Mouse (Mus musculus) G1E (cell line): ENCODE data around the gene Gm29735. TPM values are rescaled to one million over a fixed set of nuclear protein-coding genes. Genes with fewer than 3 reads are reported as not detected.
"Not testable (repeated sequence)": the region's sequence is repeated elsewhere in the genome, so short reads cannot be mapped to it uniquely, and the experiment has no call there.

Experiments used
- ATAC-seq: 2 replicates; pipeline ENCODE4 v1.8.0; 2016; ENCODE audit warnings: mild to moderate bottlenecking; ENCODE audit not compliant: insufficient number of reproducible peaks, poor library complexity, low FRiP score, severe bottlenecking; ENCODE audit errors: extremely low read depth
- DNase-seq: peaks from one replicate; pipeline ENCODE4 v3.0.0; 2012; ENCODE audit warnings: low spot score
- H3K27me3 ChIP-seq: 2 replicates; pipeline ENCODE4 v1.6.1; 2012; ENCODE audit warnings: mild to moderate bottlenecking, low read length, inconsistent platforms; ENCODE audit not compliant: insufficient read depth
- H3K36me3 ChIP-seq: replicated peaks from 2 replicates; pipeline ENCODE3; 2012; ENCODE audit warnings: mild to moderate bottlenecking, inconsistent platforms
- H3K4me1 ChIP-seq: 2 replicates; pipeline ENCODE4 v1.6.1; 2012; ENCODE audit warnings: low read depth, low read length, inconsistent platforms, mixed read lengths; ENCODE audit not compliant: insufficient read depth
- H3K4me3 ChIP-seq: 2 replicates; pipeline ENCODE4 v1.5.1; 2012; ENCODE audit warnings: low read depth, mild to moderate bottlenecking, inconsistent platforms, low read length, moderate library complexity, mixed read lengths
- H3K9me3 ChIP-seq: replicated peaks from 2 replicates; pipeline ENCODE4 v1.6.1; 2012; ENCODE audit warnings: inconsistent platforms
- CTCF ChIP-seq: IDR thresholded peaks from 2 replicates; pipeline ENCODE4 v1.5.1; 2012; ENCODE audit warnings: low read depth, low read length, inconsistent platforms, mixed read lengths
- GATA1 ChIP-seq: IDR thresholded peaks from 2 replicates; pipeline ENCODE4 v1.6.1; 2012; ENCODE audit warnings: borderline replicate concordance, low read length, inconsistent platforms, mixed read lengths
- GATA2 ChIP-seq: IDR thresholded peaks from 2 replicates; pipeline ENCODE4 v1.6.1; 2012; ENCODE audit warnings: low read depth, low read length, inconsistent platforms, borderline replicate concordance
- POLR2AphosphoS5 ChIP-seq: IDR thresholded peaks from 2 replicates; pipeline ENCODE4 v1.6.1; 2012; ENCODE audit warnings: low read depth, low read length, inconsistent platforms; ENCODE audit not compliant: insufficient replicate concordance
- TAL1 ChIP-seq: conservative IDR thresholded peaks from 2 replicates; pipeline ENCODE4 v1.6.1; 2012; ENCODE audit warnings: low read depth, low read length, inconsistent platforms, mixed read lengths
- polyA plus RNA-seq: library from polyadenylated mRNA; stranded (reverse); fragments of >175 nt; gene quantifications from 2 replicates; pipeline ENCODE4 v1.2.3, GENCODE M21; 2012
- total RNA-seq, 2 experiments: library from RNA; stranded (forward) in 1 of 2; stranded (reverse) in 1 of 2; fragments of 200-1000 nt in 1 of 2; fragments of >200 nt in 1 of 2; fragmentation: Nextera tagmentation in 1 of 2; gene quantifications; 2 replicates each; pipeline ENCODE4 v1.2.3; 2014 to 2017

Gm29735 gene
- total RNA-seq (2014; fragmentation: Nextera tagmentation) (not detected in 2 replicates), total RNA-seq (2017) (not detected in 2 replicates), polyA plus RNA-seq (not detected in 2 replicates)

DNA sequence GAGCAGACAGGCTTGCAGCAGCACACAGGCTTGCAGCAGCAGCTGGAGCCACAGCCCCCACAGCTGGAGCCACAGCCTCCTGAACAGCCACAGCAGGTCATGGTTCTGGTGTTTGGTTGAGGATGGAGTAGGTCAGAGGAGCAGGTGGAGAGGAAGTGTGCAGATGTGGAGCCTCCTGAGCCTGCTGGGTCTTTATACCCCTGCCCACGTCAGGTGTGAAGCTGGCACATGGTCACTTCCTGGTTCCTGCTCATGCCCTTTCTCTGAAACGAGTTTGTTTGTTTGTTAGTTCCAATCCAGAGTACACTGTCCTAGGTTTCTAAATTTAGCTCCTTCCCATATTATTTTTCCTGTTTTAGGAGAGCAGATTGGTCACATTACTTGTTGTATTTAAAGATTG is at the start of gene Gm29735:
TSS of gene Gm29735 (minus strand) at position 101 of the 400 bp plus-strand sequence.
- H3K27me3 ChIP-seq, H3K4me1 ChIP-seq, H3K36me3 ChIP-seq, ATAC-seq, H3K9me3 ChIP-seq, DNase-seq, H3K4me3 ChIP-seq: not testable (repeated sequence)

DNA sequence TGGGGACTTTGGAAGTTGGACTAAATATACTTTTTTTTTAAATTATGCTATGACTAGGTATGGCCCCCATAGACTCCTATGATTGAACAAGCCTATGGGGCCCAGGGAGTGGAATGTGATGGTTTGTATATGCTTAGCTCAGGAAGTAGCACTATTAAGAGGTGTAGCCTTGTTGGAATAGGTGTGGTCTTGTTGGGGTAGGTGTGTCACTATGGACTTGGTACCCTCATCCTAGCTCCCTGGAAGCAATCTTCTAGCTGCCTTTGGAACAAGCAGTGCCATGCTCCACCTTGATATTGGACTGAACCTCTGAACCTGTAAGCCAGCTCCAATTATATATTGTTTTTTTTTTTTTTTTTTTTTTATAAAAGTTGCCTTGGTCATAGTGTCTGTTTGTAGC is 48.6 kb upstream of the Gm29735 start:
- ATAC-seq (no peak), DNase-seq (no peak)
- Histone ChIP-seq H3K4me3 (no peak overlapping the region), H3K36me3 (no peaks in the 10 kb centered on the region), H3K9me3 (no peaks in the 10 kb centered on the region), H3K27me3 (peaks cover 6% of the 10 kb centered on the region), H3K4me1 (no peaks in the 10 kb centered on the region; the same call in 1 of the 2 replicates)
- TF ChIP-seq TAL1 (no peak), GATA1 (no peak), POLR2AphosphoS5 (no peak), GATA2 (no peak), CTCF (no peak)

DNA sequence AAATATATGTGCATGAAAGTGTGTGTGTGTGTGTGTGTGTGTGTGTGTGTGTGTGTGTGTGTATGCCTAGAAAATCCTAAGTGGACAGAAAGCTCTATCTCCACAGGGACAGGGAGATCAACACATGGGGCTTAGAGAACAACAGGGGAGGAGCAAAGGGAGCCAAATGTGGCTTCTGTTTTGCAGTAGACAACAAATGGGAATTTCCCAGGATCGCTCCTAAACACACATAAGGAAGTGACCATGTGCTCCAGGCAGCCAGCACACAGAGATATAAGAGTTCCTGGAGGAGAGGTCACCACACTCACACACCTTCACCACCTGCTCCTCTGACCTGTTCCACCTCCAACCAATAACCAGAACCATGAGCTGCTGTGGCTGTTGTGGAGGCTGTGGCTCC is 44.2 kb upstream of the Gm29735 start, which contains the start of gene Krtap5-3:
TSS of gene Krtap5-3 (plus strand) at position 301 of the 400 bp plus-strand sequence.
- ATAC-seq (no peak), DNase-seq (no peak)
- no peak for TF ChIP-seq CTCF
- no peak for TF ChIP-seq GATA1
- no peak for TF ChIP-seq POLR2AphosphoS5
- no peak for TF ChIP-seq TAL1
- TF ChIP-seq GATA2 = no peak
- Histone ChIP-seq H3K36me3 (no peaks in the 10 kb centered on the region), H3K27me3 (peaks cover 3% of the 10 kb centered on the region), H3K4me1 (no peaks in the 10 kb centered on the region), H3K9me3 (no peaks in the 10 kb centered on the region), H3K4me3 (no peak within 1 kb of the TSS)

DNA sequence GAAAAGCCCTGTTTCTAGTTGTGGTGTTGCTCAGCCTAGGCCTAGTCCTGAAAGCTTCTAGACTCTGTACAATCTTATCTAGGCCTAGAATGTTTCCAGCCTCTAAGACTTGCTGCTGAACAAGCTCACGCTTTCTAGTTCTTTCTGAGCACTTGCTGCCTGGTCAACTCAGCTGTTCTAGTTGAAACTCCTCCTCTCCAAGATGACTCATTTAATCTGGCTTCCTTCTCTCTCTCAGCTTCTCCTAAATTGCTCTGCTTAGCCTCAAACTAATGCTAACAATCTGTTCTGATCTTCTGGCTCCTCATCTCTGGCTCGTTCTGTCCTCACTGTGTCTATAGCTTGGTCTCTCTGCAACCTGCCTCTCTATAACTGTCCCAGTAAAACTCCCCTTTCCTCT is 41.8 kb upstream of the Gm29735 start:
- peaks cover 3% of the 10 kb centered on the region for H3K27me3 ChIP-seq
- ATAC-seq (no peak), DNase-seq (no peak)
- TF ChIP-seq POLR2AphosphoS5 (no peak), CTCF (no peak), GATA1 (no peak), TAL1 (no peak), GATA2 (no peak)
- 0 out of 2 replicates have a peak, but pooled peaks cover 2% of the 10 kb centered on the region for H3K9me3 ChIP-seq
- H3K36me3 ChIP-seq = no peaks in the 10 kb centered on the region
- H3K4me1 ChIP-seq = no peaks in the 10 kb centered on the region
- no peak overlapping the region for H3K4me3 ChIP-seq

DNA sequence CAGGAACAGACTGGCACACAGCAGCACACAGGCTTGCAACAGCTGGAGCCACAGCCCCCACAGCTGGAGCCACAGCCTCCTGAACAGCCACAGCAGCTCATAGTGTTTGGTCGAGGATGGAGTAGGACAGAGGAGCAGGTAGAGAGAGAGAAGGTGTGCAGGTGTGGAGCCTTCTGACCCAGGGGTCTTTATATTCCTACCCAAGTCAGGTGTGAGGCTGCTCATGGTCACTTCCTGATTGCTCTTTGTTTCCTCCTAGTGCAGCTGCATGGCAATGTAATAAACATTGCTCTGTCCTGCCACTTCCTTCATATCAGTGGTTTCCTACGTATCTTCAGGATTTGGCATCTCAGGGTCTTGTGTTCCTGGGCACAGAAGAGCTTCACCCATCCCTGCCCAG is 33.4 kb upstream of the Gm29735 start, which contains the start of gene Gm10153:
TSS of gene Gm10153 (minus strand) at position 101 of the 400 bp plus-strand sequence.
- no peak within 1 kb of the TSS for H3K4me3 ChIP-seq
- ATAC-seq (no peak), DNase-seq (no peak)
- H3K4me1 ChIP-seq = no peaks in the 10 kb centered on the region
- TF ChIP-seq POLR2AphosphoS5 (no peak), GATA2 (no peak), TAL1 (no peak), CTCF (no peak), GATA1 (no peak)
- peaks cover 11% of the 10 kb centered on the region for H3K27me3 ChIP-seq
- no peaks in the 10 kb centered on the region for H3K36me3 ChIP-seq
- 0 out of 2 replicates have a peak, but pooled peaks cover 2% of the 10 kb centered on the region for H3K9me3 ChIP-seq

DNA sequence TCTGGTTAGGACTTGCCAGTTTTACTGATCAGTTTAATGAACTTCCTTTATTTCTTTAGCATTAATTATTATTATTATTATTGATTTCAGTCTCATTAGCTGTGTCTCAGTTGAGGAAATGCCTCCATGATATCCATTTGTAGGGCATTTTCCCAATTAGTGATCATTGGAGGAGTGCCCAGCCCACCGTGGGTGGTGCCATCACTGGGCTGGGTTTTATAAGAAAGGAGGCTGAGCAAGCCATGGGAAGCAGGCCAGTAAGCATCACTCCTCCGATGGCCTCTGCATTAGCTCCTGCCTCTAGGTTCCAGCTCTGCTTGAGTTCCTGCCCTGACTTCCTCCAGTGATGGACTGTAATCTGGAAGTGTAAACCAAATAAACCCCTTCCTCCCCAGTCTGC is 31.2 kb upstream of the Gm29735 start:
- TF ChIP-seq GATA1 = no peak
- TF ChIP-seq POLR2AphosphoS5 = no peak
- no peak for TF ChIP-seq TAL1
- TF ChIP-seq GATA2 = no peak
- TF ChIP-seq CTCF = no peak
- Histone ChIP-seq H3K4me1 (no peaks in the 10 kb centered on the region), H3K9me3 (no peaks in the 10 kb centered on the region), H3K27me3 (peaks cover 11% of the 10 kb centered on the region), H3K4me3 (no peak overlapping the region), H3K36me3 (no peaks in the 10 kb centered on the region)
- DNase-seq = no peak
- no peak for ATAC-seq
